Mouse (Mus musculus) cerebellum, postnatal 10 days (tissue): ENCODE data around the gene Psma6.

Experiments
- DNase-seq, 2 experiments: peaks; one replicate each; pipeline ENCODE4 v3.0.0; 2021; ENCODE audit warnings: mixed read lengths in 2 of 2

Psma6 gene

GRCm38 (mm10) chr12:55392733-55393577 lies 8.9 kb downstream of the Psma6 start:
- DNase-seq, result no peak

GRCm38 (mm10) chr12:55395601-55396000 lies 11.6 kb downstream of the Psma6 start:
- DNase-seq, result peak; percentile 60 to 70

- peak; percentile 69 to 81 for DNase-seq
These were observed 12.5 kb downstream of the Psma6 start for GRCm38 (mm10) chr12:55396536-55396935.

- peak in 1 of 2 experiments; percentile 16 for DNase-seq
These were observed 13.7 kb downstream of the Psma6 start for GRCm38 (mm10) chr12:55397544-55398239.

- peak; percentile 92 to 94 for DNase-seq
These were observed 14.5 kb downstream of the Psma6 start for GRCm38 (mm10) chr12:55398240-55399127.

- DNase-seq, result no peak
These were observed 15.2 kb downstream of the Psma6 start for GRCm38 (mm10) chr12:55399128-55399677.

GRCm38 (mm10) chr12:55407888-55408287 lies 23.9 kb downstream of the Psma6 start:
- DNase-seq, result no peak

- no peak for DNase-seq
These were observed 31.2 kb downstream of the Psma6 start for GRCm38 (mm10) chr12:55415255-55415654.

- no peak for DNase-seq
These were observed 31.7 kb downstream of the Psma6 start for GRCm38 (mm10) chr12:55415762-55416161.

GRCm38 (mm10) chr12:55420220-55420619 lies 36.2 kb downstream of the Psma6 start:
- DNase-seq, result no peak

GRCm38 (mm10) chr12:55422057-55422456 lies 38.0 kb downstream of the Psma6 start:
- DNase-seq, result no peak

GRCm38 (mm10) chr12:55426300-55426699 lies 42.3 kb downstream of the Psma6 start:
- no peak for DNase-seq

GRCm38 (mm10) chr12:55429201-55429600 lies 45.2 kb downstream of the Psma6 start:
- DNase-seq, result no peak

- DNase-seq, result no peak
These were observed 45.9 kb downstream of the Psma6 start for GRCm38 (mm10) chr12:55429956-55430355.

- DNase-seq, result no peak
These were observed 48.4 kb downstream of the Psma6 start for GRCm38 (mm10) chr12:55432284-55432919.

GRCm38 (mm10) chr12:55432920-55433284 lies 48.9 kb downstream of the Psma6 start:
- no peak for DNase-seq

- peak; percentile 42 to 43 for DNase-seq
These were observed 49.9 kb downstream of the Psma6 start for GRCm38 (mm10) chr12:55433802-55434435.

- no peak for DNase-seq
These were observed 51.1 kb downstream of the Psma6 start for GRCm38 (mm10) chr12:55435080-55435479.

- no peak for DNase-seq
These were observed 53.3 kb downstream of the Psma6 start for GRCm38 (mm10) chr12:55437122-55437826.

GRCm38 (mm10) chr12:55438058-55438457 lies 54.0 kb downstream of the Psma6 start:
- DNase-seq, result no peak

GRCm38 (mm10) chr12:55438611-55439137 lies 54.7 kb downstream of the Psma6 start:
- DNase-seq, result peak; percentile 25 to 29
